Mouse (Mus musculus) layer of hippocampus, adult 11-12 months (tissue): ENCODE data around the gene Alkbh7.

Source experiments
- DNase-seq: peaks from one replicate; pipeline ENCODE4 v3.0.0; 2022; ENCODE audit warnings: low spot score

Gene Alkbh7

GRCm38 (mm10) chr17:57031661-57032420, 34.7 kb downstream of the Alkbh7 start:
- peak; percentile 100 for DNase-seq

GRCm38 (mm10) chr17:57032854-57033253, 35.7 kb downstream of the Alkbh7 start:
- DNase-seq: no peak

GRCm38 (mm10) chr17:57038978-57039377, 41.8 kb downstream of the Alkbh7 start:
- no peak for DNase-seq

GRCm38 (mm10) chr17:57041554-57041953, 44.4 kb downstream of the Alkbh7 start, which contains the start of gene Slc25a41:
Slc25a41 (minus strand) TSS chr17:57041654.
- no peak for DNase-seq

- no peak for DNase-seq
Measured at GRCm38 (mm10) chr17:57047406-57047805, 50.3 kb downstream of the Alkbh7 start.

- DNase-seq: no peak
Measured at GRCm38 (mm10) chr17:57048816-57049215, 51.7 kb downstream of the Alkbh7 start.
